Mouse (Mus musculus) intestine, embryonic 16.5 days (tissue): Measurements from ENCODE around the gene Cdkal1. TPM values are rescaled to one million over a fixed set of nuclear protein-coding genes. Genes with fewer than 3 reads are reported as not detected.

Experiments
- ATAC-seq: fragments of 200-750 bp; cut with Nextera tagmentation; 2 replicates; pipeline ENCODE4 v1.8.0; 2017; ENCODE audit warnings: moderate TSS enrichment, moderate library complexity
- H3K27ac ChIP-seq: fragments of 300-500 bp; sonication (generic); 2 replicates; pipeline ENCODE4 v1.5.1; 2014; ENCODE audit warnings: mild to moderate bottlenecking, low read length
- H3K27me3 ChIP-seq: fragments of 300-500 bp; sonication (generic); replicated peaks from 2 replicates; pipeline ENCODE4 v1.6.1; 2014; ENCODE audit warnings: low read length, control low read depth, mixed read lengths; ENCODE audit not compliant: control insufficient read depth, insufficient read depth
- H3K36me3 ChIP-seq: fragments of 300-500 bp; sonication (generic); 2 replicates; pipeline ENCODE4 v1.6.1; 2014; ENCODE audit warnings: low read length, control low read depth; ENCODE audit not compliant: control insufficient read depth, insufficient read depth
- H3K4me1 ChIP-seq: fragments of 300-500 bp; sonication (generic); 2 replicates; pipeline ENCODE4 v1.6.1; 2014; ENCODE audit warnings: low read length, control low read depth, mixed read lengths; ENCODE audit not compliant: control insufficient read depth, insufficient read depth
- H3K4me2 ChIP-seq: fragments of 300-500 bp; sonication (generic); 2 replicates; pipeline ENCODE4 v1.6.1; 2014; ENCODE audit warnings: low read depth, low read length, control low read depth
- H3K4me3 ChIP-seq: fragments of 300-500 bp; sonication (generic); 2 replicates; pipeline ENCODE4 v1.5.1; 2014; ENCODE audit warnings: mild to moderate bottlenecking, low read length
- H3K9ac ChIP-seq: fragments of 300-500 bp; sonication (generic); 2 replicates; pipeline ENCODE4 v1.6.1; 2014; ENCODE audit warnings: low read depth, low read length
- H3K9me3 ChIP-seq: fragments of 300-500 bp; sonication (generic); 2 replicates; pipeline ENCODE4 v1.6.1; 2016; ENCODE audit warnings: low read length, control low read depth; ENCODE audit not compliant: control insufficient read depth
- WGBS: fragments of 180-500 bp; shearing (Covaris S2); extraction: QIAGEN DNeasy Blood & Tissue Kit; methylation state at CpG from one replicate; pipeline ENCODE4 v1.1.7; 2014; 5-methylcytosine and 5-hydroxymethylcytosine counted together
- polyA plus RNA-seq: library from polyadenylated mRNA; unstranded; fragments of >200 nt; fragmentation: Nextera tagmentation; extraction: Ambion mirVana; gene quantifications from 2 replicates; pipeline ENCODE4 v1.2.1, GENCODE M21; 2015

Gene Cdkal1
- polyA plus RNA-seq, 1 experiment from 2014 or later, result 25.0 TPM

DNA sequence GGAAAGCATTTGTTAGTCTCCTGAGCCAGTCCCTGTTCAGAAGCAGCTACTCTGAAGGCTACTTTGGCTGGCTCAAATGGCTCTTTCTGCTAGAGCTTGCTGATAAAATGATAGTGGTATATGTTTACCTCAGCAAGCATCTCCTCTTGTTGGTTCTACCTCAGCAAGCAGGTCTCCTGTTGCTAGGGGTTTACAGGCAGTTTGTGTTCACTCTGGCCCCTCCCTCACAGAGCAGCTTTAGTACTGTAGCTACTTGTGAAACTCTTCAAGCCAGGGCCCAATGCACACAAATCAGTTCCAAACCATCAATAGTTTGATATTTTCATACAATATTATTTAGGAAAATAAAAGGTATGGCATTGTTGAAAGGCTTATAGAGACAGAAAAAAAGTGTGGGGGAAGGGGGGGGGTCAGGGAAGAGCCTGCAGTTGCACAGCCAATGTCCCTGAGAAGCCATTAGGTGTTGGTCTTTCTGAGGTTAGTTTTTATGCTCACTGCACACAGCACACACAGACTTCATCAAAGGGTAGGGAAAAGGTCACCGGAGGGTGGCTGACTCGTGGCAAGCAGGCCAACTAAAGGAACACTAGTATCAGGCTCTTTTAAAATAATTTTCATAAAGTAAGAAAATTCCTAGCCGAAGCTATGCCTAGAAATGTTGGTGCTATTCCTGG is 499.9 kb downstream of the Cdkal1 start:
- H3K9me3 ChIP-seq, result no peaks in the 10 kb centered on the region
- WGBS, result 69% methylated on average over 3 of the region's 3 CpGs
- H3K4me2 ChIP-seq, result no peak overlapping the region
- H3K27me3 ChIP-seq, result no peaks in the 10 kb centered on the region
- no peak overlapping the region for H3K9ac ChIP-seq
- H3K27ac ChIP-seq, result no peak overlapping the region
- ATAC-seq, result no peak
- no peaks in the 10 kb centered on the region for H3K36me3 ChIP-seq
- no peak overlapping the region for H3K4me3 ChIP-seq
- no peaks in the 10 kb centered on the region for H3K4me1 ChIP-seq

GRCm38 (mm10) chr13:29354943-29355342 is 500.5 kb downstream of the Cdkal1 start:
- Histone ChIP-seq H3K9me3 (no peaks in the 10 kb centered on the region), H3K36me3 (no peaks in the 10 kb centered on the region), H3K4me2 (no peak overlapping the region), H3K9ac (no peak overlapping the region), H3K4me1 (no peaks in the 10 kb centered on the region), H3K27me3 (no peaks in the 10 kb centered on the region), H3K4me3 (no peak overlapping the region), H3K27ac (no peak overlapping the region)
- 94% methylated on average over 4 of the region's 4 CpGs for WGBS
- ATAC-seq, result no peak

DNA sequence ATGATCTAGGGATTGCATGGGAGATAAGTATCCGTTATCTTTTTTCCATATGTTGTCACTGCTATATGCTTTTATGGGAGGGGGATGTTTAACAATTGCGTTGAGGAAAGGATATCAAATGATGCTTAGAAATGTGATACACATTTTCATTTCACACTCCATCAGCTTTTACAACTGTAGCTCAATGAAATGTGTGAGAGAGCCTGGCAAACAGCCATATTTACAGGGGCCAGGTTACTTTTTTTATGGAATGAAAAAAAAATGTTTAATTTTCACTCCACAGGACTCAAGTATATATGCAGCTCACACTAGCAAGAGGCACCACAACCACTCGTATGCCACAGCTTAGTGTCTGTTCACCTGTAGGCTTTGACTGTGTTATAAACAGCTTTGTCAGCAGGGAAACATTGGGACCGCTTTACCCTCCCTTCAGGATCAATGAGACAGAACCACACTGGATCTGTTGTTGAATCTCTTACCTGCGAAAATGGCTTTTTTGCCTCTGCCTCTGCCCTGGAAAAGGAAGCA is 501.5 kb downstream of the Cdkal1 start:
- 83% methylated on average over 5 of the region's 5 CpGs for WGBS
- no peaks in the 10 kb centered on the region for H3K4me1 ChIP-seq
- no peak overlapping the region for H3K27ac ChIP-seq

DNA sequence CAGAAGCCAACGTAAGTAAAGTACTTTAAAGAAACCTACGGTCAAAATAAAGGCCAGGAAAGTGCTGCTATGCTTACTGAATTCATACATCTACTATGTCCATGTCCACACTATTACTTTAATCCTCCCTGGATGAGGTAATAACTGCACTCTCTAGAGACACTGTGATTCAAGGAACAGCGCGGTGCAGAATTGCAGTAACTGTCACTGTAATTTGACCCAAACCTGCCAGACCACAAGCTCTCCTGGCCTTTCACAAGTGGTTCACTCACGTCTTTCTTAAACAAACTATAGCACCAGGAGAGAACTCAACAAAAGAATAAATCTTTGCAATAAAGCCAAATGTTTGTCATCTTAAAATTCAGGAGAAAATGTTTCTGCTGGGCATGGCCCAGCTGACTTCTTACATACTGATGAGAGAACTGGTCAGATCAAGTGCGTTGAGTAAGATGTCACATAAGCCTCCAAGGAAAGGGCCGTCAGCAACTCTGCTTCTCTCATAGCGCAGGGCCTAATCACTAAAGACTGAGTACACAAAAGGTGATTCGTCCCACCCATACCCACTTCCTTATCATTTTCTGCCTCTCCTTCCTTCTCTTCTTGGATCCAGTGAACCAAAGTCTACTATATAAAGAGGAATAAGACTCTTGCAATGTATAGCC is 504.3 kb downstream of the Cdkal1 start:
- H3K27me3 ChIP-seq, result no peaks in the 10 kb centered on the region
- WGBS, result 59% methylated on average over 9 of the region's 9 CpGs
- no peak for ATAC-seq

More for the DNA sequence above, 501.5 kb downstream of the Cdkal1 start:
- H3K4me3 ChIP-seq, result no peak overlapping the region
- no peaks in the 10 kb centered on the region for H3K9me3 ChIP-seq
- no peak overlapping the region for H3K4me2 ChIP-seq
- H3K36me3 ChIP-seq, result no peaks in the 10 kb centered on the region
- no peaks in the 10 kb centered on the region for H3K27me3 ChIP-seq
- ATAC-seq, result no peak
- H3K9ac ChIP-seq, result no peak overlapping the region

GRCm38 (mm10) chr13:29350004-29350403 is 505.5 kb downstream of the Cdkal1 start:
- Histone ChIP-seq H3K4me1 (no peaks in the 10 kb centered on the region), H3K27me3 (no peaks in the 10 kb centered on the region), H3K27ac (no peak overlapping the region), H3K36me3 (no peaks in the 10 kb centered on the region), H3K9me3 (no peaks in the 10 kb centered on the region), H3K4me3 (no peak overlapping the region), H3K4me2 (no peak overlapping the region), H3K9ac (no peak overlapping the region)
- no peak for ATAC-seq
- 77% methylated on average over 4 of the region's 4 CpGs for WGBS

More for the DNA sequence above, 504.3 kb downstream of the Cdkal1 start:
- H3K9me3 ChIP-seq, result no peaks in the 10 kb centered on the region
- no peak overlapping the region for H3K27ac ChIP-seq
- no peaks in the 10 kb centered on the region for H3K4me1 ChIP-seq
- no peak overlapping the region for H3K4me2 ChIP-seq
- no peak overlapping the region for H3K4me3 ChIP-seq
- H3K9ac ChIP-seq, result no peak overlapping the region
- H3K36me3 ChIP-seq, result no peaks in the 10 kb centered on the region

GRCm38 (mm10) chr13:29349386-29349961 is 506.0 kb downstream of the Cdkal1 start:
- no peaks in the 10 kb centered on the region for H3K9me3 ChIP-seq
- no peak overlapping the region for H3K4me3 ChIP-seq
- no peaks in the 10 kb centered on the region for H3K27me3 ChIP-seq
- H3K4me2 ChIP-seq, result no peak overlapping the region
- no peak overlapping the region for H3K27ac ChIP-seq
- no peaks in the 10 kb centered on the region for H3K36me3 ChIP-seq
- no peaks in the 10 kb centered on the region for H3K4me1 ChIP-seq
- 87% methylated on average over 7 of the region's 7 CpGs for WGBS
- no peak for ATAC-seq
- H3K9ac ChIP-seq, result no peak overlapping the region

- Histone ChIP-seq H3K4me3 (no peak overlapping the region), H3K4me1 (no peaks in the 10 kb centered on the region), H3K9me3 (no peaks in the 10 kb centered on the region), H3K4me2 (no peak overlapping the region), H3K9ac (no peak overlapping the region), H3K36me3 (no peaks in the 10 kb centered on the region), H3K27me3 (no peaks in the 10 kb centered on the region), H3K27ac (no peak overlapping the region)
- ATAC-seq, result no peak
- WGBS, result 96% methylated on average over 3 of the region's 3 CpGs
These were observed 507.1 kb downstream of the Cdkal1 start for GRCm38 (mm10) chr13:29348331-29348730.

GRCm38 (mm10) chr13:29332640-29333412 is 522.6 kb downstream of the Cdkal1 start:
- Histone ChIP-seq H3K27me3 (no peaks in the 10 kb centered on the region), H3K9me3 (no peaks in the 10 kb centered on the region), H3K36me3 (no peaks in the 10 kb centered on the region), H3K4me2 (no peak overlapping the region), H3K9ac (no peak overlapping the region), H3K4me3 (no peak overlapping the region), H3K4me1 (no peaks in the 10 kb centered on the region), H3K27ac (no peak overlapping the region)
- WGBS, result 92% methylated on average over 6 of the region's 6 CpGs
- no peak for ATAC-seq

DNA sequence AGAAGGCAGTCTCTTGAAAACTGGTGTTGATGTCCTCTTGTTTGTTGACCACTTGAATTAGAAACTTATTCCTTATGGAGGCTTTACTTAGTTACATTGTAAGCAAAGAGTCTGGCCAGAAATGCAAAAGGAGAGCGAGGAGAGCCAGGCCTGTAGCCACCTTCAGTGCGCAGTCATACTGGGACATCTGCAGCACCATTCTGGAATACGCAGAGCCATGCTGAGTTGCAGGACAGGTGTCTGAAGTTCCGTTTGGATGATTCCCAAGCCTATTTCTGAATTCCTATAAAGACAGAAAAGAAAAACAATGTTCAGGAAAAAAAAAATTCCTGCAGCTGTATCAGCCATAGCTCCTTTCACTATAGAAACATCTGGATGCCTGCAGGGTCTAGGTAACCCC is 529.5 kb downstream of the Cdkal1 start:
- Histone ChIP-seq H3K9ac (no peak overlapping the region), H3K4me1 (0 out of 2 replicates have a peak, but pooled peaks cover 3% of the 10 kb centered on the region), H3K4me2 (no peak overlapping the region), H3K4me3 (no peak overlapping the region), H3K27ac (no peak overlapping the region), H3K27me3 (no peaks in the 10 kb centered on the region), H3K9me3 (no peaks in the 10 kb centered on the region), H3K36me3 (no peaks in the 10 kb centered on the region)
- WGBS, result 76% methylated on average over 4 of the region's 4 CpGs
- no peak for ATAC-seq
